Mouse (Mus musculus) A20 (cell line): Measurements from ENCODE around the gene Shank2.

Experiments used
- DNase-seq: peaks from one replicate; pipeline ENCODE4 v3.0.0-alpha.2; 2011; ENCODE audit warnings: low read depth, low spot score

Gene Shank2

DNA sequence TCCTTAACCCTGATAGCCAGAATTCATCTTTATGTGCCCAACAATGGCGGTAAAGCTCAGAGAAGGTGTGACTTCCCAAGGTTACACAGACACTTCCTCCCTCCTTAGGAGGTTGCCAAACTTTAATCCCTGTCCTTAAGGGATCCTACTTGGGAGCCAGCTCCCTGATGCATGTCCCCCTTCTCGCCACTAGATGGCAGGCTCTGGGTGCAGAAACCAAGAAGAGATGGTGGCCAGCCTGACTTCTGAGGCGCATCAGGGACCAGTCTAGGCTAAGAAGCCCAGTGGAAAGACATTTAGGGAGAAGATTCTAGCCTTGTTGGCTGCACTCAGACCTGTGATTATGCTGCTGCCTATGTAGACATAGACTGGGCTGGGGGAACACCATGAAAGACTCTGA is 215.5 kb downstream of the Shank2 start:
- DNase-seq: peak; percentile 54

- DNase-seq: no peak
Measured at GRCm38 (mm10) chr7:144228683-144229082, 227.0 kb downstream of the Shank2 start.

DNA sequence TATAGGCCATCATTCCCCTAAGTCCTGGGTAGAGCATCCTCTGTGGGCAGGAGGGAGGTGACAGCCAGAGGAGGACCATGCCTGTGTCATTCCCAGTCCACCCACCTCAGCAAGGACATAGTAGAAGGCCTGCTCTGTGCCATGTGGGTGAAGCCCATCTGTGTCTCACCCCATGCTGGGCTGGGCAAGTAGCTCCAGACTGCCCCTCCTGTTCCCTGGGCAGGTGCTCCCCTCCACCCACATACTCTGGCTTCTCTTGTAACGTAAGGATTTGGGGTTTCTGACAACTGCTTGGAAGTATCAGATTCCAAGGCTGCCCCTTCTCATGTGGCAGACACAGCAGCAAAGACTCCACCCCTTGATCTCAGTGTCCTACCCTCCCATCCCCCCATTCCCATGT is 227.7 kb downstream of the Shank2 start:
- DNase-seq: no peak

DNA sequence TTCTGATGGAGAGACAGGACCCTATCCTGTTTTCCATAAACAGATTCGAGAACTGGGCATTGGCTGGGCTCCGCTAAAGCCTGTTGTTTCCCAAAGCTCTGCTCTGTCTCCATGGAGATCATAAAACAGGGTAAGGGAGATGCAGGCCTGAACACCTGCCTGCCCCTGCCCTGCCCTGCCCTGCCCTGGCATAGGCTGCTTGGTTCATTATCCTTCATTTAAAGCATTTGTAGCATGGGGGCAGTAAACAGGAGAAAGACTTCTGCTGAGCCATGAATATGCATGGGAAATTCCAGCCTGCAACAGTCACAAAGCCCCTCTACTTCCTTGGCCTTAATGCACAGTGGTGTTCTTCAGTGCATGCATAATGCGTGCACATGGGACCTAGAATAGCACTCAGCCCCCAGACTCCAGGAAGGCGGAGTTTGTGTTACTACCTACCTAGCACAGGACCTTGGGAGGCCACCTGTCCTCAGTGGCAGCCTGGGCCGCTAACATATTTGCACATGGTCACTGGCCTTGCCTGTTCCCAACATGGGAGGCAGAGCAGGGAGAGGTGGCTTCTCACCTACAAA is 230.5 kb downstream of the Shank2 start:
- DNase-seq: no peak

GRCm38 (mm10) chr7:144233479-144233878 is 231.8 kb downstream of the Shank2 start:
- no peak for DNase-seq

DNA sequence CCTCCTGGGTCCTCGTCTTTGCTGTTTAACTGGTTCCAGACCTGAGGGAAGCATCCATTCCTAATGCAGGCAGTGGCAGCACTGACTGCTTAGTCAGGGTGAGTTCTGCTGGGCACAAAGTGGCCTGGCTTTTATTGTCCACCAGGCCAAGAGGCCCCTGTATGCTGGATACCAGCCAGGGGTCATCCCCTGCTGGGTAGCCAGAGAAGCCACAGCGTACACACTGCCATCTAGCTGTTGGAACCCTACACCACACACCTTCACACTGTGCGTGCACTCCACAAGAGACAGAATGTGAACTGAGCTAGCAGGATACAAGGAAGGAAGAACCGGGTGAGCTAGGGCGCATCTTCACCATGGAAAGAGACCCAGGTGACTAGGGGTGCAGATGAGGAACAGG is 233.1 kb downstream of the Shank2 start:
- DNase-seq: peak; percentile 35

DNA sequence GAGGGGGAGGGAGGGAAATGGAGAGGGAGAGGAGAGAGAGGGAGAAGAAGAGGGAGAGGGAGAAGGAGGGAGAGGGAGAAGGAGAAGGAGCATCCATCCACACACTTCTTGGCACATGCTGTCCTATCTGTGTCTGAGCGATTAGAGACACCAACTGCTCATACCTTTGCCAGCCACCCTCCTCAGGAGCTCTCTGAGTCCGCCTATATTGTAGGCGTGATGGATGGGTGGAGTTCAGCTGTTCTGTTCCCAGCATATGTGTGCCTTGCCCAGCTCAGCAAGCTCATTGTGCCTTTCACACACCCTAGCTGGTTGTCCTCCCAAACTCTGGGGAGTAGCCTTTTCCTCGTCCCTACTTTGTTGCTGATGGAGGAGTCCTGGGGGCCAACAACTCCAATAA is 233.8 kb downstream of the Shank2 start:
- DNase-seq: no peak

DNA sequence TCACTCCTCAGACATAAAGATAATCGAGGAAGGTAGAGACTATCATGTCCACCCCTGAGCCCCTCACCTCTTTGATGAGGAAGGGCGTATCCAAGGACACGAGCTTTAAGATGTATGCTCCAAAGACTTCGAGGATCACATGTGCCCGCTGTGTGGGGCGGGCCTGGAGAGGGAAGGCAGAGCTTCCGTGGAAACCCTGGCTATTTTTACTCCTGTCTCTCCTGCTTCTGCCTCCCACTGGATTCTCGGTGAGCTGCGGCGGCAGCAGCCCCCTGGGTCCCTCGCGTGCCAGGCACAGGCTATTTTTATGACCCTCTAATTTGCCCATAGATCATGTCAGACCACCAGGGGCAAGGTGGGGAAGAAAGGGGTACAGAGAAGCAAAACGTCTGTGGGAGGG is 235.1 kb downstream of the Shank2 start:
- DNase-seq: no peak

GRCm38 (mm10) chr7:144238409-144238808 is 236.7 kb downstream of the Shank2 start:
- peak; percentile 61 for DNase-seq

DNA sequence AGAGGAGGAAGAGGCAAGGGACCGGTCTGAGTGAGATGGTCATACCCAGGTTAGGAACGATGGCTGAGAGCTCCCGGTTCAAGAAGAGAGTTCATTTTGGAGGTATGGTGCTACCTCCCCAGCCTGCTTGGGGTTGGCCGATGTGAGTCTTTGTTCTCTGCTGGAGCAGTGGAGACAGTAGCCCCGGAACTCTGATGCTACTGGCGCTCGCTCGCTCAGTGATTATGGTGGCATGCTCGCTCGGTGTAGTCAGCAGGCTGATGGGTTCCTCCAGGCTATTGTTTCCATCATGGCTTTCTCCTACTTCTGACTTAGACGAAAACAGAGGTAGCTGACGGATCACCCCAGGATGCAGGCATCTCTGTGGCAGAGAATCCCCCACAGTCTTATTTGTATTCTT is 237.3 kb downstream of the Shank2 start:
- DNase-seq: no peak

GRCm38 (mm10) chr7:144239571-144240370 is 238.0 kb downstream of the Shank2 start:
- DNase-seq: no peak

DNA sequence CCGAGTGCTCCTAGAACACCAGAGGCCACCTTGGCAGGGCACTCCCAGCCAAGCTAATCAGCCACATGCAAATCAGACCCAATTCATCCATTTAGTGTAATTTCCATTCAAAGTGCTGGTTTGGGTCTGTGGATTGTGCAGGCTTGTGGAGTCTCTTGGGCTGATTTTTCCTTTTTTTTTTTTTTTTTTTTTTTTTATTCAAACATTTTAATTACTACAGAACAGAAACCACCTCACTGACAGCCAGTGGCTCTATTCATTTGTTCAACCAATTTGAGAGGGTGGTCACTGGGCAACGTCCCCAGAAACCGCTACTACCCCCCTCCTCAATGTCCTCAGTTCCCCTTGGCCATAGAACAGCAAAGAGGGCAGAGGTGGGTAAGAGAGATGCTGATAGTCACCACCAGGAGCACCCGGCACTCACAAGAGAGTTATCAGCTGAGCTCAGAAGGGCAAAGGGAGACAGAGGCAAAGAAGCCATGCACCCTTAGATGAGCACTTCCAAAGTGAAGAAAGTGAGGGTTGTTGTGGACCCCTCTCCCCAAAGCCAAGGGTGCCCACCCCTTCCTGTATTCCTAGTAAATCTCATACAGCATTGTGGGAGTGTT is 239.1 kb downstream of the Shank2 start:
- no peak for DNase-seq

- DNase-seq: no peak
Measured at GRCm38 (mm10) chr7:144244203-144244602, 242.5 kb downstream of the Shank2 start.

- DNase-seq: no peak
Measured at GRCm38 (mm10) chr7:144246271-144246670, 244.5 kb downstream of the Shank2 start.

DNA sequence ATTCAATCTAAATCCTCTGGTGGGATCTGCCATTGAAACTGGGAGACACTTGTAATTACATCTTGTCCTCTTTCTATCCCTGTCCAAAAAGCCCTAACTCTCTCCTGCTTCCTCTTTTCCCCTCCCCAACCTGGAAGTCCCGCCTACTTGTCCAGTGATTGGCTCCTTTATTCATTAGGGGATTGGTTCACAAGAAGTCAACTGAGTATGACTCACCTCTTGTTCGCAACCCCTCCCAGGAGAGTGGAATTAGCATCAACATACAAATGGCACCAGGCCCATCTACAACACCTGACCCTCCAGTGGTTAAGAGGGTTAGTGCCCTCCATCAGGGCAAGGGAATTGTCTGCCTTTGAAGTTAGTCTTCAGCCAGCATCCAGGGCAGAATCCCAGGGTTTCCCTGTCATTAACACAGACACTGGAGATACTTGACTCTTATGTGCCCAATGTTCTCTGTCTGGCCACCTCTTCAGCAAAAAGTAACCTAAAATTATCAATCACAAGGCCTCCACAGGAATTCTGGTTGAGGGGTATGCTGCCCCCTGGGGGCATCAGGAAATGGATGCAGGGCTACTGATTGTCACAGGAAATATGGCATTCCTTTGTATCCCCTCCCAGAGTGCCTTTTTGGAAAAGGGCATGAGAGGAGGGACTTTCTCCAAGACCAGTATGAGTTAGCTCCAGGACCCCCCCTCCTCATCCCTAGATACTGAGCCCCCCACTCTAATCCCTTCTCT is 247.1 kb downstream of the Shank2 start:
- DNase-seq: peak; percentile 16

DNA sequence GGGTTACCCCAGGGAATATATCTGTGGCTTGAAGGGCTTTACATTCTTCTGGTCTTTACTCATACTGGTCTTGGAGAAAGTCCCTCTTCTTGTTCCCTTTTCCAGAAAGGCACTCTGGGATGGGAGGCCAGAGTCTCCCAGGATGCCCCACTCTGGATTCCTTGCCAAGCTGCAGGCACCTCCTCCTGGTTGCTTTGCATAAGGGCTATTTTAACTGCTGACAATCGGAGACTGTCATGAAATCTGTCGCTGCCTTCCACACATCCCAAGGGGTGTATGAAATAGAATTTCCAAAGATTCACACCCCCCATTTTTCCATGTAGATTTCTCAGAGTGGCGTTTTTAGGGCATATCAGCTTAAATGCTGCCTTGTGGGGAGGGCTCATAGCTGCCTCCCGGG is 249.1 kb downstream of the Shank2 start:
- DNase-seq: no peak

- no peak for DNase-seq
Measured at GRCm38 (mm10) chr7:144251250-144251649, 249.5 kb downstream of the Shank2 start.

DNA sequence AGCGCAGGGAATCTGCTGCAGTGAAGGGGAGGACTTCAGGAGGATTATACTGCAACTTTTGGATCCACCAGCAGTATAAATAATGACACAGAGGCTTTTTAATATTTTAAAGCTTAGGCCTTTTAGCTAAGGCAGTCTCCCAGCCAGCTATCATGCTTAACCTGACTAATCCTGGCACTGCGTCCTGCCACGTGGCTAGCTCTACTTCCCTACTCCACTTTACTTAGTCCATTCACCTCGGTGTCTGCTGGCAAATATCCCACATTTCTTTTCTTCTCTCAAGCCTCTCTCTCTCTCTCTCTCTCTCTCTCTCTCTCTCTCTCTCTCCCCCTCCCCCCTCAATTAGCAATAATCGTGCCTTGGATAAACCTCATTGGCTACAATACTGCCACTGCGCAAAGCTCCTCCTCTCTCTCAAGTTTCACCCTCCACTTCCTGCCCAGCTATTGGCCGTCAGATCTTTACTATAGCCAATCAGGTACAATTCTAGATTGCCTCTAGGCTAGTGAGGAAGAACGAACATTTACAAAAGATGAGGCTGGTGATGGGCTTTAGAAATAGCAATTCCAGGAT is 253.0 kb downstream of the Shank2 start:
- no peak for DNase-seq

GRCm38 (mm10) chr7:144257821-144258220 is 256.1 kb downstream of the Shank2 start:
- no peak for DNase-seq

DNA sequence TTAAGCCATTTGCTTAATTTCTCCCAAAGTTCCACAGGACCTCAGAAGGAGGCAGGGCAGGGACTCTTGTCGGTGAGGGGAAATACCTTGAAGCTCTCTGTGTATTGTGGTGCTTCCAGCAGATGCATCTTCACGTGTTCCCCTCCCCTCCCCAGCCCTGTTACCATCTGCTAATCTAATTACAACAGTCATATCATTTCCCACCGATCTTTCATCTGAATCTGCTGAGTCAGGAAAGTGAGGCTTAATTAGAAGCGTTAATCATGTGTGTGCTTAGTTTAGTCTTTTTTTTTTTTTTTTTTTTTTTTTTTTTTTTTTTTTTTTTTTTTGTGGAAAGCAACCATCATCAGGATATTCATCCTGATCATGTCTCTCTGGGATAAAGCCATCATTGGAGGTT is 256.6 kb downstream of the Shank2 start:
- DNase-seq: no peak

GRCm38 (mm10) chr7:144262666-144263065 is 260.9 kb downstream of the Shank2 start:
- DNase-seq: no peak

- DNase-seq: peak; percentile 48
Measured at GRCm38 (mm10) chr7:144266745-144267144, 265.0 kb downstream of the Shank2 start.
